Mouse (Mus musculus) MN1 (cell line): ENCODE measurements around the gene Slc35e3.

Source experiments
- DNase-seq: peaks from one replicate; pipeline ENCODE4 v3.0.0-alpha.2; 2016; ENCODE audit warnings: low spot score

The Slc35e3 gene

DNA sequence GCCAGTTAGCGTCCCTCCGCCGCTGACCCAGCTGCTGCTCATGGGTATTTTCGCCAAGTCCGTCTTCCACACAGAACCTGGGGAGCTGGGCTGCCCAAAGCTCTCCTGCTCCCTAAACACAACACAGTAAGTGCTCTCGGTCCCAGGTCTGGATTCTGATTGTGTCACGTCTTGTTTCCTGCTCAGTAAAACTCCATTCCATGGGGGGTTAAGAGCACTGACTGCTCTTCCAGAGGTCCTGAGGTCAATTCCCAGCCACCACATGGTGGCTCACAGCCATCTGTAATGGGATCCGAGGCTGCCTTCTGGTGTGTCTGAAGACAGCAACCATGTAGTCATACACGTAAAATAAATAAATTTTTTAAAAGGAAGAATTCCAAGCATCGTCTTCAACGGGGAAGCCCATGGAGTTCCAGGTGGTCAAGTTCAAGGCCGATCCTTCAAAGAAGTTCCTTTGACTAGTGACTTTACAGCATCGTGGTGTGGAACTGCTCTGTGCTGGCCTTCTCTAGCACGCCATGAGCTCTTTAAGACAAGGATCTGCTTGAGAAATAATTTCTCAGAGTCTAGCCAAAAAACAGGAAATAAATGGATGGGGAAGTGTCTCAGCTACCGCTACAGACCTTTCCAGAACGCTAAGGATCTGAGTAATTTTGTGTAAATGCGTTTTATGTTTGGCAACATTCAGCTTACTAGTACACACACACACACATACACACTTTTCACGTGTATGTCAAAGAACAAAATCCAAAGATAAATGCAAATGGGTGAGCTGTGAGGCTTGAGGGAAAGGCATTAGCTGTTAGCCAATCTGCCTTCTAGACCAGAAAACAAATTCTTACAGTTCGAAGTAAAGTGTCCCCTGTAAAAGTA, 61.6 kb downstream of the Slc35e3 start:
- no peak for DNase-seq

DNA sequence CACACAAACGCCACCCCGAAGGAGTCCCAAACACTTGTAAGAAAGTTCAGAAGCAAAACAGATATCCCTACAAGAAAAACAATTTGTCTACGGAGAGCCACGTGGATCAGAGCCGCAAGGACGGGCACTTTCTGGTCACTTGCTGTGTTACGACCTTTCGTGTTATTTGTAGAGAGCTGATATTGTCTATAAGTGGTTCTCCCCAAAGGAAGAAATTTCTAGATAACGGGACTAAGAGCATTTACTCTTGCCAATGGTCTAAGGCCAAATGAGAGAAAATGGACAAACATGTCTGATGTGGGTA, 62.5 kb downstream of the Slc35e3 start:
- no peak for DNase-seq
